Mouse (Mus musculus) heart, embryonic 14.5 days (tissue): ENCODE results near the gene Ankrd55. TPM values are rescaled to one million over a fixed set of nuclear protein-coding genes. Genes with fewer than 3 reads are reported as not detected.
A peak's percentile ranks its signal among the peaks of the same experiment; 100 is the strongest.
"Not testable (repeated sequence)": the region's sequence is repeated elsewhere in the genome, so short reads cannot be mapped to it uniquely, and the experiment has no call there.

Experiments
- ATAC-seq: fragments of 200-750 bp; cut with Nextera tagmentation; 2 replicates; pipeline ENCODE4 v1.8.0; 2017; ENCODE audit warnings: low read depth, moderate TSS enrichment; ENCODE audit not compliant: insufficient number of reproducible peaks, insufficient read depth, low FRiP score
- H3K27ac ChIP-seq, 2 experiments: fragments of 200-500 bp in 1 of 2; fragments of 300-500 bp in 1 of 2; sonication (generic) in 1 of 2; replicated peaks in 1 of 2; 2 replicates each; pipeline ENCODE4 v1.5.1; 2012 to 2014; ENCODE audit warnings: low read depth in 2 of 2, low read length in 2 of 2, control low read depth in 1 of 2, mild to moderate bottlenecking in 1 of 2, mixed read lengths in 1 of 2; ENCODE audit not compliant: control insufficient read depth in 1 of 2, insufficient read depth in 1 of 2
- H3K27me3 ChIP-seq: fragments of 300-500 bp; sonication (generic); 2 replicates; pipeline ENCODE4 v1.6.1; 2014; ENCODE audit warnings: mild to moderate bottlenecking, low read length, control low read depth; ENCODE audit not compliant: control insufficient read depth, insufficient read depth
- H3K36me3 ChIP-seq: fragments of 300-500 bp; sonication (generic); 2 replicates; pipeline ENCODE4 v1.6.1; 2014; ENCODE audit warnings: mild to moderate bottlenecking, control low read depth, low read length, mixed read lengths; ENCODE audit not compliant: control insufficient read depth, insufficient read depth
- H3K4me1 ChIP-seq, 2 experiments: fragments of 200-500 bp in 1 of 2; fragments of 300-500 bp in 1 of 2; sonication (generic) in 1 of 2; 2 replicates each; pipeline ENCODE4 v1.6.1; 2012 to 2014; ENCODE audit warnings: low read length in 2 of 2, control low read depth in 1 of 2, mixed read lengths in 1 of 2; ENCODE audit not compliant: control insufficient read depth in 2 of 2, insufficient read depth in 2 of 2
- H3K4me2 ChIP-seq: fragments of 300-500 bp; sonication (generic); 2 replicates; pipeline ENCODE4 v1.6.1; 2014; ENCODE audit warnings: mild to moderate bottlenecking, low read length
- H3K4me3 ChIP-seq, 2 experiments: fragments of 200-500 bp in 1 of 2; fragments of 300-500 bp in 1 of 2; sonication (generic) in 1 of 2; 2 replicates each; pipeline ENCODE4 v1.5.1; 2012 to 2014; ENCODE audit warnings: low read length in 2 of 2, mild to moderate bottlenecking in 2 of 2, control low read depth in 1 of 2, low read depth in 1 of 2, moderate library complexity in 1 of 2; ENCODE audit not compliant: control insufficient read depth in 1 of 2, insufficient read depth in 1 of 2
- H3K9ac ChIP-seq: fragments of 300-500 bp; sonication (generic); 2 replicates; pipeline ENCODE4 v1.6.1; 2014; ENCODE audit warnings: mild to moderate bottlenecking, low read length
- H3K9me3 ChIP-seq: fragments of 300-500 bp; sonication (generic); 2 replicates; pipeline ENCODE4 v1.6.1; 2016; ENCODE audit warnings: low read length, control low read depth; ENCODE audit not compliant: control insufficient read depth
- WGBS: fragments of 180-500 bp; shearing (Covaris S2); extraction: QIAGEN DNeasy Blood & Tissue Kit; methylation state at CpG from one replicate; pipeline ENCODE4 v1.1.7; 2014; 5-methylcytosine and 5-hydroxymethylcytosine counted together
- polyA plus RNA-seq: library from polyadenylated mRNA; unstranded; fragments of >200 nt; fragmentation: Nextera tagmentation; extraction: Ambion mirVana; gene quantifications from 2 replicates; pipeline ENCODE4 v1.2.1, GENCODE M21; 2014

Gene Ankrd55
- polyA plus RNA-seq, 1 experiment from 2014 or later, result 0.08 TPM

DNA sequence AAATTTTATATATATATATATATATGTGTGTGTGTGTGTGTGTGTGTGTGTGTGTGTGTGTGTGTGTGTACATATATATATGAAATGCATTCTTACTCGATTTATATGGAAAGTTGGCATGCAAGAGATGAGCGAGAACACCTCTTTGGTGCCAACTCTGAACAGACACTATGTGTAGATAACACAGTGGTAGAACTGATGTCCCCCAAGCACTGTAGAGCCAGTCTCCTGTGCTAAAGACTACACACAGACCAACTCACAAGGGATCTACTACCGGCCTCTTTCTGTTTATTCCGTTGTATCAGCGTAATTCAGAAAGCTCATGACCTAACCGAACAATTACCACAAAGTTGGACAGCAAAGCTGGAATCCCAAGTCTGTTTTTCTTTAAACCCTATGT is 6.2 kb downstream of the Ankrd55 start:
- H3K4me2 ChIP-seq, result no peak overlapping the region
- no peak overlapping the region for H3K9ac ChIP-seq
- H3K9me3 ChIP-seq, result no peaks in the 10 kb centered on the region
- no peak overlapping the region for H3K4me3 ChIP-seq
- peaks cover 0 to 2% of the 10 kb centered on the region in 2 experiments; a peak in 2 of 4 replicates for H3K4me1 ChIP-seq
- no peaks in the 10 kb centered on the region for H3K27me3 ChIP-seq
- WGBS, result 89% methylated on average over 6 of the region's 6 CpGs
- H3K27ac ChIP-seq, result no peak overlapping the region
- ATAC-seq, result no peak
- no peaks in the 10 kb centered on the region for H3K36me3 ChIP-seq

DNA sequence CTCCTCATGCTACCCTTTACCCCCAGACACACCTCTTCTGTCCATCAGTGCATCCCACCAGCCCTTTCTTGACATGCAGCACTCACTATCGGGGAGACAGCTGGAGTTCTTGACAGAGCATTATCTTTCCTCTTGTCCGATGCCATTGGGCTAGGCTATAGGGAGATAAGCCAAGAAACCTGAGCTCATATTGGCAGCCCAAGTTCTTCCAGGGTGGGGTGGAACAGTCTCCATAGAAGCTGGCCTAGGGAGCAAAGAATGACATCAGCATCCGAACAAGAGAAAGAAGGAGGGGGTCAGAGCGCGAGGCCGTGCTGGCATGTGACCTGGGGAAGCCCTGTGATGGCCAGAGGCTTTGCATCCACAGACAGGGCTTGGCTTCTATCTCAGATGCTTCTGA is 9.5 kb downstream of the Ankrd55 start:
- Histone ChIP-seq H3K4me1 (0 out of 4 replicates have a peak, but pooled peaks cover 0 to under 1% of the 10 kb centered on the region in 2 experiments), H3K27ac (no peak overlapping the region), H3K4me3 (no peak overlapping the region), H3K27me3 (no peaks in the 10 kb centered on the region), H3K9ac (no peak overlapping the region), H3K9me3 (no peaks in the 10 kb centered on the region), H3K36me3 (no peaks in the 10 kb centered on the region), H3K4me2 (no peak overlapping the region)
- WGBS, result 57% methylated on average over 6 of the region's 6 CpGs
- ATAC-seq, result no peak

DNA sequence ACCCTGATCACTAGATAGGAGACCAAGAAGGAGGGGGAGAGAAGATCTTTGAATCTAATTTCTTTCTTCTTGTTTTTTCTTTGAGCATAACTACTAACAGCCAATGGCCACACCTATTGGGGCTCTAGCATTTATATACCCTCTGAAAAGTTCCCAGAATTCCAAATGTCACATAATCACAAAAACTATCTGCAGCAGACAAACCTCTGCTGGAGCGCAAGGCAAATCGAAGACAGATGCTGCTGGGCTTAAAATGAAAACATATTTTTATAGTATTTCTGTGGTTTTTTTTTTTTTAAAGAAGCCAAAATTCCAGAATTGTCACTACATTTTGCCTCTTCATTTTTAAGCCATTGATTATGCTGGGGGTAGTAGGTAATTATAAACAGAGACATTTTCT is 15.2 kb downstream of the Ankrd55 start:
- no peak for ATAC-seq
- WGBS, result 94% methylated on average over 2 of the region's 2 CpGs
- no peaks in the 10 kb centered on the region for H3K9me3 ChIP-seq

DNA sequence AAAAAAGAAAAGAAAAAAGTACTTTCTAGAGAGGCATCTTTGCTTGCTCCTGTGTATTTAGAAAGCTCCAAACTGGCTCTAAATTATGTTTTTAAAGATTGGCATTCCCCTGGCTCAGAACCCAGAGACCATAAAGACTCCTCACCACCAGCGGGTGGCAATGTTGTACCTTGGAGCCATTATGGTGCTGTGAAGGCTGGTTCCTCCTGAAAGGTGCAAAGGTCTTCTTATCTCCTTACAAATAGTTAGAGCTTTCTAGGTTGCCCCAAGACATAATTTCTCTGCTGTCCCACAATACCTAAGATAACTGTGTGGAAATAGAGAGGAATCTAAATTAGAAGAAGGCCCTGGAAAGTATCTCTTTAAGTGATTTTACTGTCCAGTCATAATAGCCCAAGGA is 20.4 kb downstream of the Ankrd55 start:
- Histone ChIP-seq H3K27ac (no peak overlapping the region), H3K9ac (no peak overlapping the region), H3K4me1 (peaks cover 2 to 14% of the 10 kb centered on the region in 2 experiments; a peak in 3 of 4 replicates), H3K4me2 (no peak overlapping the region), H3K9me3 (no peaks in the 10 kb centered on the region), H3K4me3 (no peak overlapping the region), H3K27me3 (no peaks in the 10 kb centered on the region), H3K36me3 (no peaks in the 10 kb centered on the region)
- 9% methylated on average over 1 of the region's 1 CpGs for WGBS
- no peak for ATAC-seq

More for the DNA sequence above, 15.2 kb downstream of the Ankrd55 start:
- Histone ChIP-seq H3K36me3 (no peaks in the 10 kb centered on the region), H3K4me3 (no peak overlapping the region), H3K27ac (no peak overlapping the region), H3K4me1 (no peaks in the 10 kb centered on the region), H3K4me2 (no peak overlapping the region), H3K9ac (no peak overlapping the region), H3K27me3 (no peaks in the 10 kb centered on the region)

DNA sequence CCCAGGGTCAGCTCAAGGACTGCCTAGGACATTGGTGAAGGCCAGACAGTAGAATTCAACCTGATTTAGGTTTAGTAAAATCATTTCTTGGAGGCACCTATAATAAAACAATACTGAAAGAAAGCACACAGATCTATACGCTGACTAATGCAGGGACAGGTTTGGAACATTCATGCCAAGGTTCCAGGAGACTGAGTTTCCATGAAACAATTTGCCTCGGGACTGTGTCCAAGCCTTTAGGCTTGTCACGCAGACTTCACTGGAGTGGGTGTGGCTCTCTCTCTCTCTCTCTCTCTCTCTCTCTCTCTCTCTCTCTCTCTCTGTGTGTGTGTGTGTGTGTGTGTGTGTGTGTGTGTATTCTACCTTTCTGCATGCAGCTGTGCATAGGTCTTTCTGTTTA is 23.4 kb downstream of the Ankrd55 start:
- 17% methylated on average over 3 of the region's 3 CpGs for WGBS
- Histone ChIP-seq H3K4me1 (peaks cover 3 to 16% of the 10 kb centered on the region in 2 experiments), H3K27ac (peak overlapping the region; percentile 27 to 59; a peak in 2 of 4 replicates), H3K4me2 (peak overlapping the region; percentile 11; the same call in 1 of the 2 replicates)
- H3K9ac ChIP-seq, H3K27me3 ChIP-seq, H3K36me3 ChIP-seq, H3K9me3 ChIP-seq, H3K4me3 ChIP-seq: not testable (repeated sequence)
- 0 out of 2 replicates have a peak, but pooled peaks have one; percentile 35 for ATAC-seq

DNA sequence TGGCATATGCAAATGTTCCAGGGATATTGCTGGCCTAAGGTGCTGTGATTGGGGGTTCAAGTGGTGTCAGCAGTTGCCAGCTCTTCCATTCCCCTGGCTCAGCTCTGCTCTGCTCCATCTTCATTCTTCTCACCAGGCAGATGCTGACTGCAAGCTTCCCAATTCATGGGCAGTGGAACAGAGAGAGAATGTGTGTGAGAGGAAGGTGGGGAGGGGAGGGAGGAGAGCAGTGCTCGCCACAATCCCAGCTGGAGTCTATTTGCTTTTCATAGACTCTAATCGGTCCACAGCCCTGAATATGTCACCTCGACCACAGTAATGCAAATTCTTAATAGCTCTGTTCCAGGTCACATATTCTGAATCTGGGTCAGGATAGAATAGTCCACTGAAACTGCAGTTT is 27.2 kb downstream of the Ankrd55 start:
- no peak for ATAC-seq
- Histone ChIP-seq H3K4me1 (peaks cover 5 to 16% of the 10 kb centered on the region in 2 experiments), H3K27ac (no peak overlapping the region), H3K4me2 (no peak overlapping the region), H3K27me3 (no peaks in the 10 kb centered on the region), H3K36me3 (no peaks in the 10 kb centered on the region), H3K4me3 (no peak overlapping the region), H3K9ac (no peak overlapping the region), H3K9me3 (no peaks in the 10 kb centered on the region)
- WGBS, result 61% methylated on average over 3 of the region's 3 CpGs

DNA sequence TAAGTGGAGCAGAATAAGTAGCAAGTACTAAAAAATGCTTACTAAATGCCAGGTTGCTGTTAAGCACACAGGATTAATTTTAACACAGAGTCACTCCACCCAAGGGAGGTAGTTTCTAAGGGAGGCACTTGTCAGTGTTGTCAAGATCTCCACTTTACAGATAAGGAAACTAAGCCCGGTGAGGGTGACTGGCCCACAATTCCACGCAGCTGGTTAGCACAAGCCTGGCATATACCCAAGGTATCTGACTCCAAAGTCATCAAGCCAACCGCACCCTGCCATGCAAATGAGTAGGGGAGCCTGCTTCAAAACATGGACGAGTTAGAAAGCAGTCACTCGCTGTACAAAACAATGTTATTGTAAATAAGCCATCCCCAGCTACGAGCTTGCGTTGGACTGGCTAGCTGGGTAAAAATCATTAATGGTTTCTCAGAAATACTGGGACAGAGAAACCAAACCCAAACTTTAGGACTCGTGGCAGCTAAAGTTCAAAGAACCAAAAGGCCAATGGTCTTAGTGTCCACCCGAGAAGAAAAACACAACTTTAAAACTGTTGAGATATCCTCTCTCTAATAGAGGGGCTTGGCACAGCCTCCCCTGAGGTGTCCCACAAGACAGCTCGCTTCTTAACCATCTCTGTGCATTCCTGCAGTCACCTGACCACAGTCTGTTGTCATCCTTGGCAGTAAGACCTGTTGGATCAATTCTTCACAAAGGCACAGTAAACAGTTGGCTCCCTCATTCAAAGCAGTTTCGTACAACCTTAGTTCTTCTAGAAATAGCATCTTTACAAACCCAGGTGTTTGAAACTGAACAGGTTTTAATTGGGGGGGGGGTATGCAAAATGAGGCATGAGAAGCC is 28.6 kb downstream of the Ankrd55 start:
- H3K4me1 ChIP-seq, result peaks cover 3 to 4% of the 10 kb centered on the region in 2 experiments
- no peak overlapping the region for H3K4me3 ChIP-seq
- H3K9me3 ChIP-seq, result no peaks in the 10 kb centered on the region
- H3K27me3 ChIP-seq, result no peaks in the 10 kb centered on the region
- no peak overlapping the region for H3K27ac ChIP-seq
- H3K9ac ChIP-seq, result no peak overlapping the region
- WGBS, result 51% methylated on average over 11 of the region's 11 CpGs
- H3K36me3 ChIP-seq, result no peaks in the 10 kb centered on the region
- H3K4me2 ChIP-seq, result no peak overlapping the region
- no peak for ATAC-seq
